Mouse (Mus musculus): ENCODE measurements around the gene Amfr.

Gene Amfr

GRCm38 (mm10) chr8:93981679-93982215 lies 30.9 kb downstream of the Amfr start:
- DNase-seq (ENCODE audit: low spot score): no peak

GRCm38 (mm10) chr8:93980141-93980540 lies 32.5 kb downstream of the Amfr start:
- no peak for DNase-seq (ENCODE audit: low spot score)

GRCm38 (mm10) chr8:93976446-93977211 lies 36.0 kb downstream of the Amfr start:
- DNase-seq (ENCODE audit: low spot score): no peak

- no peak for DNase-seq (ENCODE audit: low spot score)
These were observed 37.3 kb downstream of the Amfr start for GRCm38 (mm10) chr8:93975358-93975757.

GRCm38 (mm10) chr8:93974602-93975186 lies 37.9 kb downstream of the Amfr start:
- peak; percentile 17 for DNase-seq (ENCODE audit: low spot score)

- DNase-seq (ENCODE audit: low spot score): no peak
These were observed 38.7 kb downstream of the Amfr start for GRCm38 (mm10) chr8:93973831-93974375.

GRCm38 (mm10) chr8:93972971-93973734 lies 39.5 kb downstream of the Amfr start:
- no peak for DNase-seq (ENCODE audit: low spot score)

GRCm38 (mm10) chr8:93972211-93972610 lies 40.4 kb downstream of the Amfr start:
- no peak for DNase-seq (ENCODE audit: low spot score)

GRCm38 (mm10) chr8:93971451-93971850 lies 41.2 kb downstream of the Amfr start:
- no peak for DNase-seq (ENCODE audit: low spot score)

- DNase-seq (ENCODE audit: low spot score): peak; percentile 31
These were observed 42.9 kb downstream of the Amfr start for GRCm38 (mm10) chr8:93969626-93970340.

- DNase-seq (ENCODE audit: low spot score): no peak
These were observed 44.3 kb downstream of the Amfr start for GRCm38 (mm10) chr8:93968293-93968692.

GRCm38 (mm10) chr8:93960909-93961308 lies 51.7 kb downstream of the Amfr start:
- no peak for DNase-seq (ENCODE audit: low spot score)

- no peak for DNase-seq (ENCODE audit: low spot score)
These were observed 54.2 kb downstream of the Amfr start for GRCm38 (mm10) chr8:93958402-93958801.

- DNase-seq (ENCODE audit: low spot score): no peak
These were observed 60.1 kb downstream of the Amfr start for GRCm38 (mm10) chr8:93952511-93952910.

GRCm38 (mm10) chr8:93950133-93950532 lies 62.5 kb downstream of the Amfr start:
- no peak for DNase-seq (ENCODE audit: low spot score)

- no peak for DNase-seq (ENCODE audit: low spot score)
These were observed 66.2 kb downstream of the Amfr start for GRCm38 (mm10) chr8:93946397-93946796.

- DNase-seq (ENCODE audit: low spot score): peak; percentile 22
These were observed 66.9 kb downstream of the Amfr start for GRCm38 (mm10) chr8:93945781-93946180.

GRCm38 (mm10) chr8:93941636-93942054 lies 71.0 kb downstream of the Amfr start:
- no peak for DNase-seq (ENCODE audit: low spot score)

GRCm38 (mm10) chr8:93940542-93941423 lies 71.9 kb downstream of the Amfr start:
- DNase-seq (ENCODE audit: low spot score): no peak

GRCm38 (mm10) chr8:93938193-93938592 lies 74.4 kb downstream of the Amfr start:
- no peak for DNase-seq (ENCODE audit: low spot score)

GRCm38 (mm10) chr8:93933288-93933687 lies 79.4 kb downstream of the Amfr start:
- DNase-seq (ENCODE audit: low spot score): no peak
